Mouse (Mus musculus): ENCODE results near the gene Slco3a1. TPM values are rescaled to one million over a fixed set of nuclear protein-coding genes. Genes with fewer than 3 reads are reported as not detected.

Gene Slco3a1
- total RNA-seq, 1 experiment: 9.0 TPM

DNA sequence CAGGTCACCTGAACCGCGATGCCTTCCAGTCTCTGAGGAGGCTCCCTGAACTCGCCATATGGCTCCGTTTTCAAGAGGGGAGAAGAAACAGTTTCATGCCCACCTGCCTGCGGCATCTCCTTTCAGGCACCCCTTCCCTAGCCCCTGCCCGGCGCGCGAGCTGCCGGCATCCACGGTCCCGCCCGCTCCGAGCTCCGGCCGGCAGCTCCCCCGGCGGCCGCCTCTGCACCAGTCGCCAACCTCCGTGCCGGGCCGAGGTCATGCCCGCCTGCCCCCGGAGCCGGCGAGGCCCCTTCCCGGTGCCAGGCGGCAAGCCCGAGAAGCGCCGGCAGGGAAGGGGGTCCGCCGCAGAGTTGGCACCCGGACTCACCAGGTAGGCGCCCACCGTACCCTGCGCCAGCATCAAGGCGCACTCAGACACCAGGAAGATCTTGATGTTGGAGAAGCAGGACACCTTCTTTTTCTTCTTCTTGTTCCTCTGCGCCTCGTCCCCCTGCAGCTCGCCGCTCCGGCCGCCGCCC is 479 bp downstream of the Slco3a1 start:
- in situ Hi-C loops (cut with MboI; ENCODE audit: low sequenced_read_pairs in 2 of 2, unreplicated experiment in 2 of 2): no loop called here
- TF ChIP-seq HCFC1 (IDR thresholded peaks at IDR 0.05; ENCODE audit: borderline replicate concordance, insufficient read depth, low read length) (no peak), CHD2 (IDR thresholded peaks at IDR 0.05; ENCODE audit: low read depth, low read length) (no peak), ZC3H11A (IDR thresholded peaks at IDR 0.05; ENCODE audit: borderline replicate concordance, low read depth, low read length) (no peak), MAFK (IDR thresholded peaks at IDR 0.05; ENCODE audit: insufficient read depth, low read depth, low read length) (no peak), ZNF384 (IDR thresholded peaks at IDR 0.05; ENCODE audit: low read depth, low read length) (no peak)
- DNase-seq (ENCODE audit: low read depth, low spot score): peak; percentile 13
- no peak overlapping the region for H3K27ac ChIP-seq (ENCODE audit: insufficient read depth, low read depth, low read length, poor library complexity, severe bottlenecking)
- H3K9ac ChIP-seq (ENCODE audit: insufficient read depth, low read depth, low read length, poor library complexity, severe bottlenecking): peak overlapping the region; percentile 60
- H3K4me3 ChIP-seq (ENCODE audit: insufficient read depth in 1 of 2, low read depth in 1 of 2, low read length in 2 of 2, poor library complexity in 1 of 2, severe bottlenecking in 1 of 2): peak overlapping the region; percentile 68 to 83
- H3K36me3 ChIP-seq (ENCODE audit: control insufficient read depth, insufficient read depth, low read length, poor library complexity, severe bottlenecking): no peaks in the 10 kb centered on the region
- no peaks in the 10 kb centered on the region; a peak in 1 of 4 replicates for H3K4me1 ChIP-seq (ENCODE audit: control insufficient read depth in 2 of 2, insufficient read depth in 2 of 2, low read length in 2 of 2, poor library complexity in 1 of 2)
- no peaks in the 10 kb centered on the region for H3K9me3 ChIP-seq (ENCODE audit: control insufficient read depth, insufficient read depth, low read depth, low read length)

DNA sequence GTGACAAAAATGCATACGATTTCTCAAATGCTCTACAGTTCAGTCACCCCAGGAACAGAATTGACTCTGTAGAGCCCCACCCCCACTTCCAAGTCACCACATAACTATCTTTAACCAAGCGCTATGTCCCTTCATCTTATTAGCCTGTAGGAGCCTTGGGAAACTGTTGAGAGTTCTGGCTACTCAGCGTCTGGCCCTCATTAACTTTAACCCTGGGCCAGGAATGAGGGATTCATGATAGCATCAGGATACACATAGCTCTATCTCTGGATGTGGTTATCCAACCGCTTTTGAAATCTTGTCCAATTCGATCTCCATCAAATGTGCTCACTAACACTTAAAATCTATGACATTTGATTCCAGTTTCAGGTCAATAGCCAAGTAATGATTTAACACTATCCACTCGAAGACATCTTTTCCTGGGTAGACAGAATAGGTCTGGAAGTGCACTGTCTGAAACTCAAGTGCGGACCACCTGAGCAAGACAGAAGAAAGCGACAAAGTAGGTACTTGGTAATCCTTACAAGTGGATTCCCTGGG is 1.4 kb downstream of the Slco3a1 start:
- Histone ChIP-seq H3K9me3 (ENCODE audit: control insufficient read depth, insufficient read depth, low read depth, low read length) (no peaks in the 10 kb centered on the region), H3K27ac (ENCODE audit: insufficient read depth, low read depth, low read length, poor library complexity, severe bottlenecking) (no peak overlapping the region), H3K4me3 (ENCODE audit: insufficient read depth in 1 of 2, low read depth in 1 of 2, low read length in 2 of 2, poor library complexity in 1 of 2, severe bottlenecking in 1 of 2) (peak overlapping the region in 1 of 2 experiments; percentile 83; a peak in 1 of 4 replicates), H3K9ac (ENCODE audit: insufficient read depth, low read depth, low read length, poor library complexity, severe bottlenecking) (no peak overlapping the region), H3K4me1 (ENCODE audit: control insufficient read depth in 2 of 2, insufficient read depth in 2 of 2, low read length in 2 of 2, poor library complexity in 1 of 2) (no peaks in the 10 kb centered on the region; a peak in 1 of 4 replicates), H3K36me3 (ENCODE audit: control insufficient read depth, insufficient read depth, low read length, poor library complexity, severe bottlenecking) (no peaks in the 10 kb centered on the region)
- in situ Hi-C loops (cut with MboI; ENCODE audit: low sequenced_read_pairs in 2 of 2, unreplicated experiment in 2 of 2): no loop called here
- no peak for DNase-seq (ENCODE audit: low read depth, low spot score)
- TF ChIP-seq ZNF384 (IDR thresholded peaks at IDR 0.05; ENCODE audit: low read depth, low read length) (no peak), MAFK (IDR thresholded peaks at IDR 0.05; ENCODE audit: insufficient read depth, low read depth, low read length) (no peak), ZC3H11A (IDR thresholded peaks at IDR 0.05; ENCODE audit: borderline replicate concordance, low read depth, low read length) (no peak), HCFC1 (IDR thresholded peaks at IDR 0.05; ENCODE audit: borderline replicate concordance, insufficient read depth, low read length) (no peak), CHD2 (IDR thresholded peaks at IDR 0.05; ENCODE audit: low read depth, low read length) (no peak)

DNA sequence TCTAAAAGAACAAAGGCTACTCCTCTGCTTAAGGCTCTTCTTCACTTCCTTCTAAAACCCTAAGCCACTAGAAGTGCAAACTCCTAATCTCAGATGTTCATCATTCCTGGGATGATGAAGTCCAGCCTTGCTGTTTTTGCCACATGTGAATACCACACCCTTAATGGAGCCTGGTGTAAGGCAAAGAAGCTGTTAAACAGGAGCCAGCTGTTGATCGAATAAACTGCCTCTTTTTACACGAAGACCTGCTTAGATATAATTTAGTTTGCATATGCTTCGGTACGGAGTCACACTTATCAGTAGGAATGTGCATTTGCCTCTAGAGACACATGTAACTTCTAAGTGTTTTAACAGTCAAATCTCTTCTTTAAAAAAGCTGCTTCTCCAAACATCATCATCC is 2.0 kb downstream of the Slco3a1 start:
- H3K9me3 ChIP-seq (ENCODE audit: control insufficient read depth, insufficient read depth, low read depth, low read length): no peaks in the 10 kb centered on the region
- H3K4me3 ChIP-seq (ENCODE audit: insufficient read depth in 1 of 2, low read depth in 1 of 2, low read length in 2 of 2, poor library complexity in 1 of 2, severe bottlenecking in 1 of 2): no peak overlapping the region
- H3K27ac ChIP-seq (ENCODE audit: insufficient read depth, low read depth, low read length, poor library complexity, severe bottlenecking): no peak overlapping the region
- no peaks in the 10 kb centered on the region for H3K36me3 ChIP-seq (ENCODE audit: control insufficient read depth, insufficient read depth, low read length, poor library complexity, severe bottlenecking)
- H3K9ac ChIP-seq (ENCODE audit: insufficient read depth, low read depth, low read length, poor library complexity, severe bottlenecking): no peak overlapping the region
- H3K4me1 ChIP-seq (ENCODE audit: control insufficient read depth in 2 of 2, insufficient read depth in 2 of 2, low read length in 2 of 2, poor library complexity in 1 of 2): no peaks in the 10 kb centered on the region; a peak in 1 of 4 replicates
- in situ Hi-C loops (cut with MboI; ENCODE audit: low sequenced_read_pairs in 2 of 2, unreplicated experiment in 2 of 2): no loop called here
- DNase-seq (ENCODE audit: low read depth, low spot score): no peak
- no peak for TF ChIP-seq ZC3H11A (IDR thresholded peaks at IDR 0.05; ENCODE audit: borderline replicate concordance, low read depth, low read length)
- no peak for TF ChIP-seq CHD2 (IDR thresholded peaks at IDR 0.05; ENCODE audit: low read depth, low read length)
- no peak for TF ChIP-seq HCFC1 (IDR thresholded peaks at IDR 0.05; ENCODE audit: borderline replicate concordance, insufficient read depth, low read length)
- no peak for TF ChIP-seq ZNF384 (IDR thresholded peaks at IDR 0.05; ENCODE audit: low read depth, low read length)
- no peak for TF ChIP-seq MAFK (IDR thresholded peaks at IDR 0.05; ENCODE audit: insufficient read depth, low read depth, low read length)

DNA sequence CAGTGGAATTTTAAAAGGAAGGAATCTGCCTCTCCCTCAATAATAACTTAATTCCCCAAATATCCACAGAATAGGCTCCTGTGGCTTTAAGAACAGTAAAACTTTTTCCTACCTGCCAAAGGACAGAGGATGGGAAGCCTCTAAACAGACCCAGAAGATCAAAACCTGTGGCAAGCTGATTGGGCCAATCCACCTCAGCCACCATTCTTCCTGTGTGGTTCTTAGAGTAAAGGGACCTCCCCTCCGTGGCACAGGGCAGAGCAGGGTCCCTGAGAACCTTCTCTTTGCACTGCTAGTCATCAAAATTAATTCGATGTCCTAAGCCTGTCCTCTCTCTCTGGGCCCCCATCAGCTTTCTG is 2.6 kb downstream of the Slco3a1 start:
- no peaks in the 10 kb centered on the region for H3K36me3 ChIP-seq (ENCODE audit: control insufficient read depth, insufficient read depth, low read length, poor library complexity, severe bottlenecking)
- no peaks in the 10 kb centered on the region; a peak in 1 of 4 replicates for H3K4me1 ChIP-seq (ENCODE audit: control insufficient read depth in 2 of 2, insufficient read depth in 2 of 2, low read length in 2 of 2, poor library complexity in 1 of 2)
- no peak overlapping the region for H3K27ac ChIP-seq (ENCODE audit: insufficient read depth, low read depth, low read length, poor library complexity, severe bottlenecking)
- in situ Hi-C loops (cut with MboI; ENCODE audit: low sequenced_read_pairs in 2 of 2, unreplicated experiment in 2 of 2): no loop called here
- no peak for DNase-seq (ENCODE audit: low read depth, low spot score)
- no peak overlapping the region for H3K9ac ChIP-seq (ENCODE audit: insufficient read depth, low read depth, low read length, poor library complexity, severe bottlenecking)
- no peak overlapping the region for H3K4me3 ChIP-seq (ENCODE audit: insufficient read depth in 1 of 2, low read depth in 1 of 2, low read length in 2 of 2, poor library complexity in 1 of 2, severe bottlenecking in 1 of 2)
- no peak for TF ChIP-seq MAFK (IDR thresholded peaks at IDR 0.05; ENCODE audit: insufficient read depth, low read depth, low read length)
- no peak for TF ChIP-seq HCFC1 (IDR thresholded peaks at IDR 0.05; ENCODE audit: borderline replicate concordance, insufficient read depth, low read length)
- no peak for TF ChIP-seq ZC3H11A (IDR thresholded peaks at IDR 0.05; ENCODE audit: borderline replicate concordance, low read depth, low read length)
- no peak for TF ChIP-seq ZNF384 (IDR thresholded peaks at IDR 0.05; ENCODE audit: low read depth, low read length)
- TF ChIP-seq CHD2 (IDR thresholded peaks at IDR 0.05; ENCODE audit: low read depth, low read length): no peak
- no peaks in the 10 kb centered on the region for H3K9me3 ChIP-seq (ENCODE audit: control insufficient read depth, insufficient read depth, low read depth, low read length)
